In the genomic region with DNA sequence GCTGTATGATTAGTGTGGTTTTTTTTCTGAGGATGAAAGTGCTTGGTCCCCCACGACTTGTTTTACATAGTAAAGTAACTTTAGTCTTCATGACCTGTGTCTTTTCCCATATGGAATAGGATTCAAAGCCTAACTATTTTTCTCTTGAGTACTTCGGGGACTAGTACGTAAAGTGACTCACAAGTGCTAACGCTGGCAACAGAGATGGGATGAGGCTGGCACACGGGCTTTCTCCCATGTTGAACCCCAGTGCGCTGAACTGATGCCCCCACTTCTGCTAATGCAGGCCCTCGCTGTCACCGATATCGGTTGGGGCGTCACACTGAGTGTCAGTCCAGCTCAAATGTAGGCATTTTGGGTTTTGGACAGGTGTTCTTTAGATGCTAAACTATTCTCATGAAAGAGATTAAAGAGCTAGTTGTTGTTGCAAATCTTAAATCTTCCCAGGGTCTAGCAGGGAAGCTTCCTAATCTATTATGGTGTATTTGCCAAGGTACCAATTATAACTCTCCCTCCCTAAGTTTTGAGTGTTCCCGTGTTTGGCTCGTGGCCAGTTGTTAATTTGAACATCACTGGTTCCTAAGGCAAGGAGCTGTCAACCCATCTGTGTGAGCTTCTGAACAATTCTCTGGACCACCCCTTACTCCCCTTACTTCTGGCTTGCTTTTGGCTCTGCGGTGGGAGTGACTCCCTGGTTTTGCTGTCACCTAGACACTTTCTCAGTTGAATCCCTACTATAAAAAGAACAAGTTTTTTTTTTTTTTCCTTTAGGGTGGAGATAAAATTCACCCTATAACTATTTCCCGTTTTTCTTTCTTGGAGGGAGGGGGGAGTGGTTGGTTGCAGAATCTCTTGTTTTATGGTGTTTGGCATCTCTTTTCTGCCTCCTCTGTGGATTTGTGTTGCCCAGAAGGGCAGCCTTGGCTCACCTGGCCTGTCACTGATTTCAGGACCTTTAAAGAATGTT, we compare ENCODE assay signal across 8 mouse cellular contexts. TPM values are rescaled to one million over a fixed set of nuclear protein-coding genes. Genes with fewer than 3 reads are reported as not detected.
A peak's percentile ranks its signal among the peaks of the same experiment; 100 is the strongest.
DNase-seq lines count a peak whose midpoint lies in the region; ATAC-seq and TF ChIP-seq lines count a peak whose summit lies in the region.

No protein-coding gene starts in this region.

- H3K9me3 ChIP-seq in kidney, embryonic 15.5 days (replicated peaks), result no peaks in the 10 kb centered on the region
- no peaks in the 10 kb centered on the region for H3K9me3 ChIP-seq in embryonic facial prominence, embryonic 15.5 days (replicated peaks)
- no peaks in the 10 kb centered on the region for H3K9me3 ChIP-seq in intestine, embryonic 14.5 days (ENCODE audit: control insufficient read depth, low read length)
- no peaks in the 10 kb centered on the region for H3K9me3 ChIP-seq in midbrain, postnatal 0 days (ENCODE audit: low read length)

- no peak for TF ChIP-seq CTCF in midbrain, postnatal 0 days (IDR thresholded peaks at IDR 0.05)

- peaks cover 65% of the 10 kb centered on the region for H3K4me1 ChIP-seq in kidney, embryonic 15.5 days
- peaks cover 58% of the 10 kb centered on the region for H3K4me1 ChIP-seq in embryonic facial prominence, embryonic 15.5 days
- peaks cover 46% of the 10 kb centered on the region for H3K4me1 ChIP-seq in intestine, embryonic 14.5 days (replicated peaks; ENCODE audit: control insufficient read depth, insufficient read depth, low read length)
- 0 out of 2 replicates have a peak, but pooled peaks cover 2% of the 10 kb centered on the region for H3K4me1 ChIP-seq in midbrain, postnatal 0 days (ENCODE audit: insufficient read depth, low read length)

- DNase-seq in kidney, postnatal 4 days, result no peak
- no peak for DNase-seq in intestine, embryonic 14.5 days (ENCODE audit: low spot score)
- DNase-seq in midbrain, postnatal 0 days (ENCODE audit: low spot score), result no peak
- DNase-seq in thymus, postnatal 10 days (ENCODE audit: low spot score in 2 of 2), result no peak
- no peak for DNase-seq in layer of hippocampus, postnatal 14 days (ENCODE audit: low spot score in 2 of 2)
- no peak for DNase-seq in lung, postnatal 36 days

- ATAC-seq in kidney, embryonic 15.5 days (replicated peaks; ENCODE audit: low FRiP score), result no peak
- ATAC-seq in embryonic facial prominence, embryonic 15.5 days (ENCODE audit: insufficient number of reproducible peaks, low FRiP score, low TSS enrichment, low read depth), result no peak
- no peak for ATAC-seq in intestine, embryonic 14.5 days (replicated peaks; ENCODE audit: low FRiP score, low TSS enrichment, low read depth)
- ATAC-seq in midbrain, postnatal 0 days (ENCODE audit: low FRiP score), result no peak

- no peak overlapping the region; the same call in 1 of the 2 replicates for H3K27ac ChIP-seq in kidney, embryonic 15.5 days
- H3K27ac ChIP-seq in embryonic facial prominence, embryonic 15.5 days (replicated peaks), result peak overlapping the region; percentile 17; the same call in 1 of the 2 replicates
- no peak overlapping the region for H3K27ac ChIP-seq in intestine, embryonic 14.5 days (ENCODE audit: low read depth)
- no peak overlapping the region for H3K27ac ChIP-seq in midbrain, postnatal 0 days (ENCODE audit: low read depth, low read length)

- H3K4me2 ChIP-seq in kidney, embryonic 15.5 days, result peak overlapping the region; percentile 64
- peak overlapping the region; percentile 58 for H3K4me2 ChIP-seq in embryonic facial prominence, embryonic 15.5 days (replicated peaks)
- H3K4me2 ChIP-seq in intestine, embryonic 14.5 days (ENCODE audit: low read length), result peak overlapping the region; percentile 69
- H3K4me2 ChIP-seq in midbrain, postnatal 0 days (ENCODE audit: low read depth, low read length, poor library complexity, severe bottlenecking), result peak overlapping the region; percentile 98; the same call in 1 of the 2 replicates

- H3K36me3 ChIP-seq in kidney, embryonic 15.5 days, result no peaks in the 10 kb centered on the region
- no peaks in the 10 kb centered on the region for H3K36me3 ChIP-seq in embryonic facial prominence, embryonic 15.5 days
- H3K36me3 ChIP-seq in intestine, embryonic 14.5 days (ENCODE audit: control insufficient read depth, insufficient read depth, low read length), result no peaks in the 10 kb centered on the region
- no peaks in the 10 kb centered on the region for H3K36me3 ChIP-seq in midbrain, postnatal 0 days (ENCODE audit: insufficient read depth, low read length)

- H3K27me3 ChIP-seq in kidney, embryonic 15.5 days, result no peaks in the 10 kb centered on the region
- H3K27me3 ChIP-seq in embryonic facial prominence, embryonic 15.5 days, result no peaks in the 10 kb centered on the region
- no peaks in the 10 kb centered on the region for H3K27me3 ChIP-seq in intestine, embryonic 14.5 days (replicated peaks; ENCODE audit: control insufficient read depth, insufficient read depth, low read length)
- no peaks in the 10 kb centered on the region for H3K27me3 ChIP-seq in midbrain, postnatal 0 days (ENCODE audit: insufficient read depth, low read length)

- H3K4me3 ChIP-seq in kidney, embryonic 15.5 days (replicated peaks), result peak overlapping the region; percentile 97
- peak overlapping the region; percentile 96 for H3K4me3 ChIP-seq in embryonic facial prominence, embryonic 15.5 days (replicated peaks)
- peak overlapping the region; percentile 71 for H3K4me3 ChIP-seq in intestine, embryonic 14.5 days (ENCODE audit: low read depth, low read length)
- H3K4me3 ChIP-seq in midbrain, postnatal 0 days (ENCODE audit: low read depth, low read length), result peak overlapping the region; percentile 6

- H3K9ac ChIP-seq in kidney, embryonic 15.5 days, result 0 out of 2 replicates have a peak overlapping the region, but pooled peaks have one; percentile 14
- H3K9ac ChIP-seq in embryonic facial prominence, embryonic 15.5 days, result no peak overlapping the region
- H3K9ac ChIP-seq in intestine, embryonic 14.5 days (ENCODE audit: low read length), result no peak overlapping the region
- H3K9ac ChIP-seq in midbrain, postnatal 0 days (replicated peaks; ENCODE audit: low read length, poor library complexity, severe bottlenecking), result no peak overlapping the region

- WGBS in kidney, embryonic 15.5 days, result 57% methylated on average over 14 of the region's 14 CpGs
- WGBS in embryonic facial prominence, embryonic 15.5 days, result 37% methylated on average over 14 of the region's 14 CpGs
- 68% methylated on average over 14 of the region's 14 CpGs for WGBS in intestine, embryonic 14.5 days
- WGBS in midbrain, postnatal 0 days, result 64% methylated on average over 14 of the region's 14 CpGs

RNA-seq across cellular contexts. Expression of a gene that starts 2.2 kb away (rescaled TPM):
- 33.1 and 33.8 TPM in 2 replicates for polyA plus RNA-seq in kidney, embryonic 15.5 days (2015; fragmentation: Nextera tagmentation; extraction: Ambion mirVana)
- 30.6 and 31.8 TPM in 2 replicates for polyA plus RNA-seq in embryonic facial prominence, embryonic 15.5 days (2015; fragmentation: Nextera tagmentation; extraction: Ambion mirVana)
- polyA plus RNA-seq in intestine, embryonic 14.5 days (2014; fragmentation: Nextera tagmentation; extraction: Ambion mirVana), result 30.0 and 30.8 TPM in 2 replicates
- total RNA-seq in midbrain, postnatal 0 days (2014; rRNA removed), result 22.8 and 33.5 TPM in 2 replicates
- 5.4 and 6.1 TPM in 2 replicates for polyA plus RNA-seq in midbrain, postnatal 0 days (2015; fragmentation: Nextera tagmentation; extraction: Ambion mirVana)
- 10 to 100 TPM; 27.4 to 31.3 TPM for total RNA-seq in layer of hippocampus, postnatal 14 days (2021)

Comparison
In these comparisons a context has a peak if more than half of its experiments do, and no peak if none do; other contexts are left out.
1. H3K4me3 ChIP-seq: peak in every context shown above with its lines; median percentile 97 in kidney, embryonic 15.5 days; 96 in embryonic facial prominence, embryonic 15.5 days; 71 in intestine, embryonic 14.5 days; 6 in midbrain, postnatal 0 days.